In genomic region chr2:69679990-69680389, GRCm38 (mm10) we compare ENCODE assay signal across 11 mouse cellular contexts. TPM values are rescaled to one million over a fixed set of nuclear protein-coding genes. Genes with fewer than 3 reads are reported as not detected.
DNase-seq lines count a peak whose midpoint lies in the region; ATAC-seq and TF ChIP-seq lines count a peak whose summit lies in the region.
"Had no signal": no experiment of that assay in that cellular context is flagged by ENCODE, and none has a peak within 500 bp of the region (broad histone marks: within the 10 kb centered on the region; RNA-seq: fewer than 3 reads in every experiment).

No protein-coding gene starts in this region.

- intact Hi-C loops in left cerebral cortex, postnatal 25 days (cut with DNase I): no loop called here

- no peaks in the 10 kb centered on the region for H3K9me3 ChIP-seq in forebrain, postnatal 0 days (ENCODE audit: low read length)
- no peaks in the 10 kb centered on the region for H3K9me3 ChIP-seq in forebrain, embryonic 10.5 days
- no peaks in the 10 kb centered on the region for H3K9me3 ChIP-seq in midbrain, embryonic 10.5 days (replicated peaks)
- H3K9me3 ChIP-seq in midbrain, embryonic 16.5 days (replicated peaks; ENCODE audit: control insufficient read depth, low read length, poor library complexity, severe bottlenecking): no peaks in the 10 kb centered on the region
- H3K9me3 ChIP-seq in heart, embryonic 10.5 days: no peaks in the 10 kb centered on the region
- H3K9me3 ChIP-seq: embryonic facial prominence, embryonic 12.5 days; midbrain, embryonic 13.5 days had no signal

- no peaks in the 10 kb centered on the region for H3K36me3 ChIP-seq in forebrain, postnatal 0 days (ENCODE audit: insufficient read depth)
- H3K36me3 ChIP-seq in forebrain, embryonic 10.5 days (replicated peaks): peaks cover 8% of the 10 kb centered on the region; the same call in 1 of the 2 replicates
- peaks cover 5% of the 10 kb centered on the region for H3K36me3 ChIP-seq in midbrain, embryonic 10.5 days
- no peaks in the 10 kb centered on the region for H3K36me3 ChIP-seq in midbrain, embryonic 16.5 days (ENCODE audit: control insufficient read depth, insufficient read depth, low read length)
- H3K36me3 ChIP-seq in heart, embryonic 10.5 days: peaks cover 24% of the 10 kb centered on the region
- H3K36me3 ChIP-seq: embryonic facial prominence, embryonic 12.5 days had no signal

- no peaks in the 10 kb centered on the region for H3K27me3 ChIP-seq in forebrain, postnatal 0 days (ENCODE audit: insufficient read depth, low read length)
- H3K27me3 ChIP-seq in forebrain, embryonic 10.5 days (ENCODE audit: poor library complexity, severe bottlenecking): 0 out of 2 replicates have a peak, but pooled peaks cover under 1% of the 10 kb centered on the region
- peaks cover 43% of the 10 kb centered on the region for H3K27me3 ChIP-seq in midbrain, embryonic 10.5 days (ENCODE audit: low read depth, poor library complexity, severe bottlenecking)
- H3K27me3 ChIP-seq in midbrain, embryonic 16.5 days (ENCODE audit: control insufficient read depth, insufficient read depth, low read depth, low read length): no peaks in the 10 kb centered on the region
- H3K27me3 ChIP-seq in heart, embryonic 10.5 days (ENCODE audit: insufficient read depth, poor library complexity, severe bottlenecking): no peaks in the 10 kb centered on the region
- H3K27me3 ChIP-seq: embryonic facial prominence, embryonic 12.5 days had no signal

- H3K4me2 ChIP-seq in forebrain, postnatal 0 days (ENCODE audit: low read depth): no peak overlapping the region
- H3K4me2 ChIP-seq in midbrain, embryonic 16.5 days (ENCODE audit: low read length): no peak overlapping the region
- H3K4me2 ChIP-seq: embryonic facial prominence, embryonic 12.5 days; midbrain, embryonic 13.5 days had no signal

- no peak for ATAC-seq in forebrain, postnatal 0 days
- ATAC-seq in midbrain, embryonic 16.5 days: no peak
- ATAC-seq: hindbrain, postnatal 0 days; midbrain, embryonic 13.5 days had no signal

- no peak overlapping the region for H3K4me3 ChIP-seq in forebrain, postnatal 0 days (ENCODE audit: low read depth, low read length)
- H3K4me3 ChIP-seq in forebrain, embryonic 10.5 days: no peak overlapping the region
- no peak overlapping the region for H3K4me3 ChIP-seq in midbrain, embryonic 10.5 days
- no peak overlapping the region for H3K4me3 ChIP-seq in midbrain, embryonic 16.5 days (ENCODE audit: low read depth, low read length)
- no peak overlapping the region for H3K4me3 ChIP-seq in heart, embryonic 10.5 days
- H3K4me3 ChIP-seq: embryonic facial prominence, embryonic 12.5 days; midbrain, embryonic 13.5 days had no signal

- WGBS in forebrain, postnatal 0 days: 66% methylated on average over 6 of the region's 6 CpGs
- WGBS in forebrain, embryonic 10.5 days: 62% methylated on average over 6 of the region's 6 CpGs
- WGBS in midbrain, embryonic 10.5 days: 65% methylated on average over 6 of the region's 6 CpGs
- WGBS in midbrain, embryonic 16.5 days: 64% methylated on average over 6 of the region's 6 CpGs
- 51% methylated on average over 6 of the region's 6 CpGs for WGBS in heart, embryonic 10.5 days

- H3K4me1 ChIP-seq in forebrain, postnatal 0 days (ENCODE audit: insufficient read depth): 0 out of 2 replicates have a peak, but pooled peaks cover 3% of the 10 kb centered on the region
- peaks cover 16% of the 10 kb centered on the region for H3K4me1 ChIP-seq in forebrain, embryonic 10.5 days
- peaks cover 23% of the 10 kb centered on the region for H3K4me1 ChIP-seq in midbrain, embryonic 10.5 days
- H3K4me1 ChIP-seq in midbrain, embryonic 16.5 days (ENCODE audit: control insufficient read depth, insufficient read depth, low read length): peaks cover 9% of the 10 kb centered on the region
- H3K4me1 ChIP-seq in heart, embryonic 10.5 days: no peaks in the 10 kb centered on the region
- H3K4me1 ChIP-seq: embryonic facial prominence, embryonic 12.5 days had no signal

- H3K27ac ChIP-seq in forebrain, postnatal 0 days (ENCODE audit: low read depth, low read length): no peak overlapping the region
- H3K27ac ChIP-seq in forebrain, embryonic 10.5 days: no peak overlapping the region
- H3K27ac ChIP-seq in midbrain, embryonic 10.5 days (replicated peaks): no peak overlapping the region
- H3K27ac ChIP-seq in midbrain, embryonic 16.5 days (ENCODE audit: low read length): no peak overlapping the region
- no peak overlapping the region for H3K27ac ChIP-seq in heart, embryonic 10.5 days
- H3K27ac ChIP-seq: embryonic facial prominence, embryonic 12.5 days; hindbrain, postnatal 0 days; midbrain, embryonic 13.5 days had no signal

- no peak for DNase-seq in forebrain, postnatal 0 days
- no peak for DNase-seq in forebrain, embryonic 10.5 days (ENCODE audit: extremely low spot score, low spot score)
- DNase-seq in midbrain, embryonic 10.5 days (ENCODE audit: low spot score): peak; percentile 21
- DNase-seq in c-Kit-positive CD71-positive TER-119-negative erythroid progenitor cells, embryonic 14.5 days (ENCODE audit: low read depth): peak; percentile 20
- peak; percentile 5 for DNase-seq in thymus, postnatal 0 days (ENCODE audit: low spot score)
- DNase-seq in left cerebral cortex, postnatal 25 days (ENCODE audit: low spot score in 2 of 2): no peak
- DNase-seq in heart, embryonic 10.5 days (ENCODE audit: low spot score): no peak

- TF ChIP-seq CTCF in forebrain, postnatal 0 days (IDR thresholded peaks at IDR 0.05; ENCODE audit: low read depth): 0 out of 2 replicates have a peak, but pooled peaks have one; percentile 2

- no peak overlapping the region for H3K9ac ChIP-seq in forebrain, postnatal 0 days
- H3K9ac ChIP-seq in midbrain, embryonic 16.5 days (ENCODE audit: low read depth, low read length): no peak overlapping the region
- H3K9ac ChIP-seq: embryonic facial prominence, embryonic 12.5 days; midbrain, embryonic 13.5 days had no signal

RNA-seq across cellular contexts. Expression of gene Klhl41, which starts 10.1 kb away (rescaled TPM):
- total RNA-seq in forebrain, postnatal 0 days (2014; rRNA removed): 0.10 and 0.15 TPM in 2 replicates
- polyA plus RNA-seq in forebrain, postnatal 0 days (2015; fragmentation: Nextera tagmentation; extraction: Ambion mirVana): 0.10 and 0.13 TPM in 2 replicates
- 0.11 and 0.21 TPM in 2 replicates for polyA plus RNA-seq in forebrain, embryonic 10.5 days (2016; fragmentation: Nextera tagmentation; extraction: Ambion mirVana)
- polyA plus RNA-seq in midbrain, embryonic 10.5 days (2016; fragmentation: Nextera tagmentation; extraction: Ambion mirVana): 0.09 and 0.15 TPM in 2 replicates
- polyA plus RNA-seq in midbrain, embryonic 16.5 days (2015; fragmentation: Nextera tagmentation; extraction: Ambion mirVana): 0.12 and 0.23 TPM in 2 replicates
- polyA plus RNA-seq in thymus, postnatal 0 days (2015; fragmentation: Nextera tagmentation; extraction: Ambion mirVana): 0.51 and 0.82 TPM in 2 replicates
- total RNA-seq in left cerebral cortex, postnatal 25 days (2021): under 1 TPM; 0.85 to 0.87 TPM
- polyA plus RNA-seq in heart, embryonic 10.5 days (2016; fragmentation: Nextera tagmentation; extraction: Ambion mirVana): 8.3 and 15.4 TPM in 2 replicates
- total RNA-seq: hindbrain, postnatal 0 days had no signal

RNA-seq across cellular contexts. Expression of gene Bbs5, which starts 33.0 kb away (rescaled TPM):
- total RNA-seq in forebrain, postnatal 0 days (2014; rRNA removed): 22.7 and 34.4 TPM in 2 replicates
- polyA plus RNA-seq in forebrain, postnatal 0 days (2015; fragmentation: Nextera tagmentation; extraction: Ambion mirVana): 17.9 and 23.4 TPM in 2 replicates
- 14.5 and 15.6 TPM in 2 replicates for polyA plus RNA-seq in forebrain, embryonic 10.5 days (2016; fragmentation: Nextera tagmentation; extraction: Ambion mirVana)
- 13.8 and 14.6 TPM in 2 replicates for polyA plus RNA-seq in midbrain, embryonic 10.5 days (2016; fragmentation: Nextera tagmentation; extraction: Ambion mirVana)
- 30.1 and 31.5 TPM in 2 replicates for polyA plus RNA-seq in midbrain, embryonic 16.5 days (2015; fragmentation: Nextera tagmentation; extraction: Ambion mirVana)
- 8.9 and 10.2 TPM in 2 replicates for polyA plus RNA-seq in thymus, postnatal 0 days (2015; fragmentation: Nextera tagmentation; extraction: Ambion mirVana)
- total RNA-seq in left cerebral cortex, postnatal 25 days (2021): 10 to 100 TPM; 22.6 to 28.3 TPM
- polyA plus RNA-seq in heart, embryonic 10.5 days (2016; fragmentation: Nextera tagmentation; extraction: Ambion mirVana): 14.5 and 15.9 TPM in 2 replicates

RNA-seq across cellular contexts. Expression of gene Fastkd1, which starts 33.3 kb away (rescaled TPM):
- total RNA-seq in forebrain, postnatal 0 days (2014; rRNA removed): 21.3 and 24.4 TPM in 2 replicates
- 8.8 and 12.7 TPM in 2 replicates for polyA plus RNA-seq in forebrain, postnatal 0 days (2015; fragmentation: Nextera tagmentation; extraction: Ambion mirVana)
- polyA plus RNA-seq in forebrain, embryonic 10.5 days (2016; fragmentation: Nextera tagmentation; extraction: Ambion mirVana): 18.6 and 19.1 TPM in 2 replicates
- 15.8 and 17.7 TPM in 2 replicates for polyA plus RNA-seq in midbrain, embryonic 10.5 days (2016; fragmentation: Nextera tagmentation; extraction: Ambion mirVana)
- polyA plus RNA-seq in midbrain, embryonic 16.5 days (2015; fragmentation: Nextera tagmentation; extraction: Ambion mirVana): 18.0 and 18.2 TPM in 2 replicates
- 7.0 and 7.7 TPM in 2 replicates for polyA plus RNA-seq in thymus, postnatal 0 days (2015; fragmentation: Nextera tagmentation; extraction: Ambion mirVana)
- 10 to 100 TPM; 15.0 to 15.1 TPM for total RNA-seq in left cerebral cortex, postnatal 25 days (2021)
- polyA plus RNA-seq in heart, embryonic 10.5 days (2016; fragmentation: Nextera tagmentation; extraction: Ambion mirVana): 19.5 and 23.0 TPM in 2 replicates

RNA-seq across cellular contexts. Expression of gene Ppig, which starts 42.4 kb away (rescaled TPM):
- 13.2 and 18.7 TPM in 2 replicates for total RNA-seq in forebrain, postnatal 0 days (2014; rRNA removed)
- polyA plus RNA-seq in forebrain, postnatal 0 days (2015; fragmentation: Nextera tagmentation; extraction: Ambion mirVana): 88.0 and 125 TPM in 2 replicates
- 155 and 168 TPM in 2 replicates for polyA plus RNA-seq in forebrain, embryonic 10.5 days (2016; fragmentation: Nextera tagmentation; extraction: Ambion mirVana)
- 127 and 134 TPM in 2 replicates for polyA plus RNA-seq in midbrain, embryonic 10.5 days (2016; fragmentation: Nextera tagmentation; extraction: Ambion mirVana)
- polyA plus RNA-seq in midbrain, embryonic 16.5 days (2015; fragmentation: Nextera tagmentation; extraction: Ambion mirVana): 135 and 147 TPM in 2 replicates
- polyA plus RNA-seq in thymus, postnatal 0 days (2015; fragmentation: Nextera tagmentation; extraction: Ambion mirVana): 127 and 139 TPM in 2 replicates
- 10 to 100 TPM; 68.0 to 68.5 TPM for total RNA-seq in left cerebral cortex, postnatal 25 days (2021)
- 98.0 and 114 TPM in 2 replicates for polyA plus RNA-seq in heart, embryonic 10.5 days (2016; fragmentation: Nextera tagmentation; extraction: Ambion mirVana)

Comparison
In these comparisons a context has a peak if more than half of its experiments do, and no peak if none do; other contexts are left out.
1. DNase-seq: peak in midbrain, embryonic 10.5 days (single experiment), c-Kit-positive CD71-positive TER-119-negative erythroid progenitor cells, embryonic 14.5 days (single experiment) and thymus, postnatal 0 days (single experiment); none in forebrain, postnatal 0 days (single experiment), forebrain, embryonic 10.5 days (single experiment), left cerebral cortex, postnatal 25 days (0 of 2) and heart, embryonic 10.5 days (single experiment).